Mouse (Mus musculus): ENCODE results near the gene Abhd14a. TPM values are rescaled to one million over a fixed set of nuclear protein-coding genes. Genes with fewer than 3 reads are reported as not detected.

Abhd14a gene
- total and polyA plus RNA-seq, 2 experiments from 2014 or later: 54.4 to 84.1 TPM

GRCm38 (mm10) chr9:106405275-106405674 lies 42.2 kb downstream of the Abhd14a start:
- DNase-seq (no peak), ATAC-seq (no peak)
- Histone ChIP-seq H3K36me3 (ENCODE audit: insufficient read depth) (no peaks in the 10 kb centered on the region), H3K9me3 (ENCODE audit: low read length) (no peaks in the 10 kb centered on the region), H3K9ac (no peak overlapping the region), H3K4me2 (ENCODE audit: low read depth) (no peak overlapping the region), H3K4me3 (ENCODE audit: low read depth, low read length) (no peak overlapping the region), H3K27me3 (ENCODE audit: insufficient read depth, low read length) (no peaks in the 10 kb centered on the region), H3K4me1 (ENCODE audit: insufficient read depth) (no peaks in the 10 kb centered on the region), H3K27ac (ENCODE audit: low read depth, low read length) (no peak overlapping the region)
- WGBS: 37% methylated on average over 6 of the region's 6 CpGs
- no peak for TF ChIP-seq CTCF (IDR thresholded peaks at IDR 0.05; ENCODE audit: low read depth)

GRCm38 (mm10) chr9:106402607-106403375 lies 44.7 kb downstream of the Abhd14a start:
- H3K4me1 ChIP-seq (ENCODE audit: insufficient read depth): no peaks in the 10 kb centered on the region
- H3K9ac ChIP-seq: no peak overlapping the region
- H3K27me3 ChIP-seq (ENCODE audit: insufficient read depth, low read length): no peaks in the 10 kb centered on the region
- H3K27ac ChIP-seq (ENCODE audit: low read depth, low read length): no peak overlapping the region
- WGBS: 76% methylated on average over 16 of the region's 16 CpGs
- H3K4me2 ChIP-seq (ENCODE audit: low read depth): no peak overlapping the region
- TF ChIP-seq CTCF (IDR thresholded peaks at IDR 0.05; ENCODE audit: low read depth): no peak
- DNase-seq: no peak
- no peak overlapping the region for H3K4me3 ChIP-seq (ENCODE audit: low read depth, low read length)
- no peaks in the 10 kb centered on the region for H3K9me3 ChIP-seq (ENCODE audit: low read length)
- no peak for ATAC-seq
- H3K36me3 ChIP-seq (ENCODE audit: insufficient read depth): no peaks in the 10 kb centered on the region

GRCm38 (mm10) chr9:106402149-106402548 lies 45.3 kb downstream of the Abhd14a start:
- ATAC-seq (no peak), DNase-seq (no peak)
- H3K4me2 ChIP-seq (ENCODE audit: low read depth): no peak overlapping the region
- no peak for TF ChIP-seq CTCF (IDR thresholded peaks at IDR 0.05; ENCODE audit: low read depth)
- H3K4me1 ChIP-seq (ENCODE audit: insufficient read depth): no peaks in the 10 kb centered on the region
- H3K27me3 ChIP-seq (ENCODE audit: insufficient read depth, low read length): no peaks in the 10 kb centered on the region
- H3K4me3 ChIP-seq (ENCODE audit: low read depth, low read length): no peak overlapping the region
- 85% methylated on average over 5 of the region's 5 CpGs for WGBS
- no peak overlapping the region for H3K9ac ChIP-seq
- H3K36me3 ChIP-seq (ENCODE audit: insufficient read depth): no peaks in the 10 kb centered on the region
- H3K27ac ChIP-seq (ENCODE audit: low read depth, low read length): no peak overlapping the region
- H3K9me3 ChIP-seq (ENCODE audit: low read length): no peaks in the 10 kb centered on the region

- ATAC-seq (no peak), DNase-seq (no peak)
- no peaks in the 10 kb centered on the region for H3K4me1 ChIP-seq (ENCODE audit: insufficient read depth)
- no peak overlapping the region for H3K4me3 ChIP-seq (ENCODE audit: low read depth, low read length)
- no peak overlapping the region for H3K9ac ChIP-seq
- no peak for TF ChIP-seq CTCF (IDR thresholded peaks at IDR 0.05; ENCODE audit: low read depth)
- 95% methylated on average over 3 of the region's 3 CpGs for WGBS
- no peak overlapping the region for H3K27ac ChIP-seq (ENCODE audit: low read depth, low read length)
- H3K4me2 ChIP-seq (ENCODE audit: low read depth): no peak overlapping the region
- H3K9me3 ChIP-seq (ENCODE audit: low read length): no peaks in the 10 kb centered on the region
- H3K36me3 ChIP-seq (ENCODE audit: insufficient read depth): no peaks in the 10 kb centered on the region
- H3K27me3 ChIP-seq (ENCODE audit: insufficient read depth, low read length): no peaks in the 10 kb centered on the region
Observed at GRCm38 (mm10) chr9:106399808-106400207, 47.7 kb downstream of the Abhd14a start.

GRCm38 (mm10) chr9:106398667-106399311 lies 48.7 kb downstream of the Abhd14a start:
- ATAC-seq (no peak), DNase-seq (no peak)
- WGBS: 77% methylated on average over 9 of the region's 9 CpGs

GRCm38 (mm10) chr9:106397733-106398132 lies 49.7 kb downstream of the Abhd14a start:
- DNase-seq: no peak
- H3K4me3 ChIP-seq (ENCODE audit: low read depth, low read length): no peak overlapping the region
- 85% methylated on average over 4 of the region's 4 CpGs for WGBS
- no peaks in the 10 kb centered on the region for H3K36me3 ChIP-seq (ENCODE audit: insufficient read depth)
- no peak overlapping the region for H3K27ac ChIP-seq (ENCODE audit: low read depth, low read length)
- no peak overlapping the region for H3K9ac ChIP-seq
- H3K4me2 ChIP-seq (ENCODE audit: low read depth): no peak overlapping the region
- no peaks in the 10 kb centered on the region for H3K9me3 ChIP-seq (ENCODE audit: low read length)
- no peaks in the 10 kb centered on the region for H3K27me3 ChIP-seq (ENCODE audit: insufficient read depth, low read length)
- no peaks in the 10 kb centered on the region for H3K4me1 ChIP-seq (ENCODE audit: insufficient read depth)
- TF ChIP-seq CTCF (IDR thresholded peaks at IDR 0.05; ENCODE audit: low read depth): no peak
- ATAC-seq: no peak

More at GRCm38 (mm10) chr9:106398667-106399311, 48.7 kb downstream of the Abhd14a start:
- no peaks in the 10 kb centered on the region for H3K27me3 ChIP-seq (ENCODE audit: insufficient read depth, low read length)
- no peaks in the 10 kb centered on the region for H3K4me1 ChIP-seq (ENCODE audit: insufficient read depth)
- H3K9me3 ChIP-seq (ENCODE audit: low read length): no peaks in the 10 kb centered on the region
- no peak for TF ChIP-seq CTCF (IDR thresholded peaks at IDR 0.05; ENCODE audit: low read depth)
- no peaks in the 10 kb centered on the region for H3K36me3 ChIP-seq (ENCODE audit: insufficient read depth)
- H3K27ac ChIP-seq (ENCODE audit: low read depth, low read length): no peak overlapping the region
- H3K4me2 ChIP-seq (ENCODE audit: low read depth): no peak overlapping the region
- no peak overlapping the region for H3K4me3 ChIP-seq (ENCODE audit: low read depth, low read length)
- H3K9ac ChIP-seq: no peak overlapping the region
